Mouse (Mus musculus) c-Kit-positive CD71-positive TER-119-positive erythroid progenitor cells, embryonic 14.5 days (primary cell): Measurements from ENCODE around the gene AI464131.
A peak's percentile ranks its signal among the peaks of the same experiment; 100 is the strongest.

Source experiments
- DNase-seq: peaks from one replicate; pipeline ENCODE4 v3.0.0-alpha.2; 2013; ENCODE audit warnings: low spot score

The AI464131 gene

DNA sequence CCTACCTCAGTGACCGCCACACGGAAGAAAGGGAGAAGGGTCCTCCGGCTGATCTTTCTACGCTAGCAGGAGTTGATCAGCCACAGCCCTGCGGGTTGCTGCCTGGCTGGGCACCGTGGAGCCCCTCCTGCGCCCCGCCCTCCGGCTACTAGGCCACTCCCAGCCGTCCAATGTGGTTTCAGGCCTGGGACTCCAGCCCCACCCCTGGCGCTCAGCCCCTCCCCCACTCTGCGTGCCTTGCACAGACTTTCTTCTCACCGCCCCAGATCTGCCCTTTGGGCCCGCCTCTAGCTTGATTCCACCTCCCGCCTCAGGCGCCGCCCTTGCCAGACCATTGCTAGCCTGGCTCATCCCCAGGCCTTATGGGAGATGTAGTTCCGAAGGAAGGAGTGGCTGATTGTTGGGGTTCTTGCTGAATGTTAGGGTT is at the start of gene AI464131:
TSS of gene AI464131 (minus strand) at position 91 of the 427 bp plus-strand sequence.
- peak; percentile 88 for DNase-seq

GRCm38 (mm10) chr4:41552529-41552928 is 49.7 kb upstream of the AI464131 start:
- DNase-seq, result peak; percentile 55

DNA sequence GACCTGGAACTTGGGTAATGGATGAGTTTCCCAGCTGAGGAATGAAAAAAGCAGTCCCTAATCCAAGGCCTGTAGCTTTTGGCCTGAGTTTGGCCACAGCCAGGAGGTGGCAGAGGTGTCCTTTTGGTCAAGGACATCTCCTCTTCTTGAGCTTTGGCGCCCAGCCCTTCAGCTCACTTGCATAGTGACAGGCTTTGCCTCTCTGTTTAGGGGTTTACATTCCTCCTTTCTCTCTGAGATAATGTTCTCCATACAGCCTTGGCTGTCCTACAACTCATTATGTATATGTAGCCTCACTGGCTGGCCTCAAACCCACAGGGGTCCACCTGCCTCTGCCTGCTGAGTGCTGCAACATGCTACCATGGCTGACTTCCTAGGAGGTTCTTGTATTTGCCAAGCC is 44.2 kb upstream of the AI464131 start:
- no peak for DNase-seq

- no peak for DNase-seq
These were observed 43.1 kb upstream of the AI464131 start for GRCm38 (mm10) chr4:41545985-41546384.

GRCm38 (mm10) chr4:41542136-41542535 is 39.3 kb upstream of the AI464131 start:
- DNase-seq, result no peak

- no peak for DNase-seq
These were observed 32.0 kb upstream of the AI464131 start for GRCm38 (mm10) chr4:41534866-41535265.

- peak; percentile 20 for DNase-seq
These were observed 29.5 kb upstream of the AI464131 start for GRCm38 (mm10) chr4:41532420-41532819.

DNA sequence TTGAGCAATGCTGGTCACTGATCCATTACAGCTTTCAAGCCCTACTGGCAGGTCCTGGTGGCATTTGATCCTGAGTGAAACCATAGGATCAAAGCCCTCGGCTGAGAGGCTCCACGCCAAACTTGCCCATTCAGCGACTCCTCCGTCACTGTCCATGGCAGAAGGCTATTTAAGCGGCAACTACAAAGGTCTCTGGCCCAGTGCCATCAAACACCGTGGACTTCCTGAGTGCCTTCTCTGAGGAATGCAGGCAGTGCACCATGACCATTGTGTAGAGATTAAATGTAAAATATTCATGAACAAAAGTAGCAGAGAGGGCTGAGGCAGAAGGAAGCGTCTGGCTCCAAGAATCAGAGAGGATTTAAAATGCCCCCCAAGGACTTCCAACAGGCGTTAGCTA is 25.1 kb upstream of the AI464131 start:
- DNase-seq, result no peak

DNA sequence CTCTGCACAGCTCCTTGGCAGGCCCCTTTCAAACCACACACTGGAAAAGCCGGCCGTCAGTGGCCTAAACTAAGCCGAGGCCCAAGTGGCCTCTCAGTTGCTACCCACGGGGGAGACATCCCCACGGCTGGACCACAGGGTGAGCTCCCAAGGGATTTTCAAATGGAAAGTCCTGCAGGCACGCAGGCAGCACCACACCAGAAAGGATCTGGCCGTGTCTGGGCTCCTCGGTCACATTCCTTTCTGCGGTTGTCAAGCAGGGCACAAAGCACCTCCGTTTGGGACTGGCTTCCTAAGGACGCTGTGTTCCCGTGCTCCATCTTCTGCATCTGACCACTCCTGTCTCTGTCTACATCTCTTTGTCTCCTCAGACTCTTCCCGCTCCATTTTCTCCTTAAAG is 24.2 kb upstream of the AI464131 start:
- DNase-seq, result no peak

DNA sequence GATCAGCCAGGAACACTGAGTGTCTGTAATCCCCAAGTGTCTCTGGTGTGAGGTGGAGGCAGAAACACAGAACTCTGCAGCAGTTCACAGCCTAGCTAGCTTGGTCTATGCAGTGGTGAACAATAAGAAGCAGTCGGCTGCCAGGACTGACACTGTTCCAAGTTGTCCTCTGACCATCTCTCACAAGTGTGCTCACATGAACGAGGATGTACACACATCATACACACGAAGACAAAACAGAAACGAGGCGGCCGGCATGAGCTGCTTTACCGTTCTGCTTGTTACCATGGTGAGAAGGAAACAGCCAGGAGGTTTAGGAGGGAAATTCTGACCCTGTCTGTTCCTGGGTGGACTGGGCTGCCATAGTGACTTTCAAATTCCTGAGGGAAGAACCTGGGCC is 23.7 kb upstream of the AI464131 start:
- no peak for DNase-seq

DNA sequence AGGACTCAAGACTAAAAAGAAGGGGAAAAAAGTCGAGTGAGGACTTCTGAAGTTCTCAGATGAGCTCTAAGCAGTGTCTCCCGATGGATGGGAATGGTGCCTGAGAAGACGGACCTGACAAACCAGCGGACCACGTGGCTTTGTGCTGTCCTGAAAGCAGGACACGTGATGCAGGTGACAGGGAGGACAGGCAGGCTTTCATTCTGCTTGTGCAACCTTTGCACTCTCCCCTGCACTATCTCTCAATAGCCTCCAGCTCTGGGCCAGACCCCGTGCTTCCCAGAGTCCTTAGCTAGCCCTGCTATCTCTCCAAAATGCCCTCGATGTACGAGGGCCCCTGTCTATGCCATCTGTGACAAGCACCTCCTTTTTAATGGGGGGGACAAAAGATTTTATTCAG is 22.0 kb upstream of the AI464131 start:
- DNase-seq, result no peak

GRCm38 (mm10) chr4:41523839-41524238 is 21.0 kb upstream of the AI464131 start:
- no peak for DNase-seq

GRCm38 (mm10) chr4:41522788-41523187 is 19.9 kb upstream of the AI464131 start:
- peak; percentile 50 for DNase-seq

- no peak for DNase-seq
These were observed 19.3 kb upstream of the AI464131 start for GRCm38 (mm10) chr4:41522136-41522535.

GRCm38 (mm10) chr4:41520641-41521040 is 17.8 kb upstream of the AI464131 start:
- no peak for DNase-seq

- DNase-seq, result no peak
These were observed 16.3 kb upstream of the AI464131 start for GRCm38 (mm10) chr4:41519195-41519594.

DNA sequence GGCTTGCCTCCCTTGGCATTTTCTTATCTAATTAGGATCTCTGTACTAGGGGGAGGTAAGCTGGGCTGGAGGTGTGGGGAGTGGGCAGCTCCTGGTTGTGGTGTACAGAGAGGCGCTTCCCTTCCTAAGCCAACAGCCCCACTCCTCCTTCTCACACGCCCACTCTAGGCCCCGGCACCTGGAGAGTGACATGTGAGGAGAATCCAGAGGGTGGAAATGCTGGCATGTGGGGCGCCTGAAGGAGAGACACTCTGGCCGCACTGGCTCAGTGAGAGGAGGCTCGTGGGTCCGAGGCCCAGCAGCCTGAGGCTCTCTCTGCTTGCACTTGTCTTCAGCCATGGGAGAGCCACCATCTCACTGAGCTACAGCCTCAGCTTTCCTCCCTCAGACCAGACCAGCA is 15.5 kb upstream of the AI464131 start:
- DNase-seq, result no peak

GRCm38 (mm10) chr4:41517233-41517632 is 14.4 kb upstream of the AI464131 start, which contains the start of gene 1110017D15Rik:
TSS of gene 1110017D15Rik (minus strand) at chr4:41517333.
- no peak for DNase-seq

GRCm38 (mm10) chr4:41513714-41514113 is 10.8 kb upstream of the AI464131 start:
- DNase-seq, result no peak

- no peak for DNase-seq
These were observed 10.4 kb upstream of the AI464131 start for GRCm38 (mm10) chr4:41513309-41513708.

DNA sequence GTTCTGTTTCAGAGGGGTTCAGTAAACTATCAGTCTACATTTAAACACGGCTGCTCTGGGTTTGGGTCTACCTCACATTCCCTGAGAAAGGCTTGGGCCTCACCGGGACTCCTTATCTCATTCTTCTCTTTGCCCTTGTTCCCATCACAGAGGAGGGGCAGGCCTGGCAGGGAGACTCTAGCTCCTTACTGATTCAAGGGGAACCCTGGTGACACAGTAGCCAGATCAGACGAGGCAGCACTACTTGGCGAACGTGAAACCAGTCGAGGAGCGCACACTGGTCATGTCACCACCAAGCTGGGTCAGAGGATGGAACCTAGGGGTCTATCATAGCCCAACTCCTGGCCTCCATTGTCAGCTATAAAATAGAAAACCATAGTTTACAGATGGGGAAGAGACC is 5.1 kb upstream of the AI464131 start:
- DNase-seq, result no peak

GRCm38 (mm10) chr4:41507326-41507924 is 4.5 kb upstream of the AI464131 start:
- DNase-seq, result no peak

GRCm38 (mm10) chr4:41506906-41507305 is 4.0 kb upstream of the AI464131 start:
- peak; percentile 68 for DNase-seq

DNA sequence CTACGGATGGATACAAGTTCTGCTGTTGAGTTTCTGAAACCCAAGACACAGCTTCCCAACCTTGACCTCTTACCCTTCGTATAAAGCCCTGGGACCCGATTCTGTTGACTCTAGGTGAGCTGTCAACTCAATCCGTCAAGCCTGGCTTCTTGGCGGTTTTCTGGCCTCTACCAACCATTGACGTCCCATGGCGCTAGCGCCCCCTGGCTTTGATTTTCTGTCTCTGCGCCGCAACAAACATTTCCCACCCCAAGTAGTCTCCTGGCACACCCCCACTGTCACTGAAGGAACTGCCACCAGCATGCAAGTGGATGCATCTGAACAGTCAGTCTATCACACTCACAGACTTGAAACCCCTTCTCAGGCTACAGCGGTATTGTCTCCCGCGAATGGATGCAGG is 3.3 kb upstream of the AI464131 start:
- peak; percentile 57 for DNase-seq
